Mouse (Mus musculus): ENCODE data around the gene Pramef17.
"Not testable (repeated sequence)": the region's sequence is repeated elsewhere in the genome, so short reads cannot be mapped to it uniquely, and the experiment has no call there.

- not testable (repeated sequence) for TF ChIP-seq CTCF (conservative IDR thresholded peaks at IDR 0.05; ENCODE audit: insufficient read depth, insufficient read length, low read depth, low read length); POLR2A (IDR thresholded peaks at IDR 0.05; ENCODE audit: low read depth, low read length)
Measured at GRCm38 (mm10) chr4:143994269-143994668, at the start of gene Pramef17.

Data from kidney, adult 2 months (tissue).